Mouse (Mus musculus): ENCODE data around the gene Odf2.

DNA sequence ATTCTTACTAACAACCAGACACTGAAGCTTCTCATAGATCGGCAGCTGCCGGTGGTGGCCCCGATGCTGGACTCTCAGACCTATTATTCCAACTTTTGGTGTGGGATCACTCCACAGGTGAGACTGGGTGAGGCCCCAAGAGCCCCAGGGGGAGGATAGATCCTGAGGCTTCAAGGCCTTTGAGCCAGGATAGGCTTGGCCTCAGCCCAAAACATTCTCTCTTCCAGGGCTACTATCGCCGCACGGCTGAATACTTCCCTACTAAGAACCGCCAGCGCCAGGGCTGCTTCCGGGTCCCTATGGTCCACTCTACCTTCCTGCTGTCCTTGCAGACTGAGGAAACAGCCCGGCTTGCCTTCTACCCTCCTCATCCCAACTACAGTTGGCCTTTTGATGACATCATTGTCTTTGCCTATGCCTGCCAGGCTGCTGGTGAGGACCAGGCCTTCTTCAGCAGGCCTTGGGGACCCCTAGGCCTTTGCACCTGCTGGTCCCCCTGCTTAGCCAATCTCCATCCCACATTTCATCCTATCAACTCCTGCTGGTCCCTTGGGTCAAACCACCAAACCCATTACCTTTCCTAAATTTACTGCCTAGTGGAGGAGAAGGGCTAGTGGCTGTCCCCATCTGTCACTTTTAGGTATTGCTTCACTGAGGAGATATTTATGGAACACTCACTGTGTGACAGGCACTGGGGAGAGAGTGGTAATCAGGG lies 16.3 kb upstream of the Odf2 start:
- TF ChIP-seq POLR2A (IDR thresholded peaks at IDR 0.05; ENCODE audit: insufficient read length, low read depth) (no peak), MAX (IDR thresholded peaks at IDR 0.05; ENCODE audit: low read depth) (no peak), E2F4 (IDR thresholded peaks at IDR 0.05; ENCODE audit: insufficient read depth) (no peak), CEBPB (IDR thresholded peaks at IDR 0.05; ENCODE audit: insufficient read depth, poor library complexity, severe bottlenecking) (no peak)

All from myocyte (in vitro differentiated cells).